Mouse (Mus musculus): ENCODE results near the gene Gnptab.

DNA sequence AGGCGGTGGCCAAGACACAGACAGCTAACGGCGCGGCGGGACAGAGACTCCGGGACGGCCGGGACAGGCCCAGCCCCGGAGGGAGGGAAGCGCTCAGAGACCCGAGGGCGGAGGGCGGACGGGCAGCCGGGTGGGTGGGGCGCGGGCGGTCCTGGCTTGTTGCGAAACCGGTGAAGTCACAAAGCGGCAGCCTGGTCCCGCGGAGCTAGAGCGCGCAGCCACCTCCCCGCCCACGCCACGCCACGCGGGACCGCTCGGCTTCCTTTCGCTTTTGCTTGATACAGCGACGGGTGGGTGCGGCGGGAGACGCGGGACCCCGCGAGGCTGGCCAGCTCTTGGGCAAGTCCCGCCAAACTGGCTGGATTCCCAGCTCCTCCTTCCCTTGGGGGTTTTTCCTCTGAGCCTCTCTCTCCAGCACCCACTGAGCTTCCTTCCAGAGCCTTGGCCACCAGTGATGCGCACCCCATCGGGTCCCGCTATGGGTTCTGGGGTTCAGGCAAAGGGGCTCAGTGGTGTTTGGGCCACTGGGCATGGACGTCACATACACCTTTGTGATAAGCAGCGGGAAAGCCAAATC is 21.9 kb upstream of the Gnptab start:
- TF ChIP-seq CTCF (IDR thresholded peaks at IDR 0.05; ENCODE audit: extremely low read depth, insufficient read depth, low read length) (no peak), POLR2A (IDR thresholded peaks at IDR 0.05; ENCODE audit: extremely low read depth, insufficient read depth, low read length) (no peak)

Data from cortical plate, adult 2 months (tissue).